Mouse (Mus musculus): ENCODE results near the gene Zpbp. TPM values are rescaled to one million over a fixed set of nuclear protein-coding genes. Genes with fewer than 3 reads are reported as not detected.

Zpbp gene
- not detected for polyA plus RNA-seq (2012; fragmentation: generic; extraction: Trizol)

DNA sequence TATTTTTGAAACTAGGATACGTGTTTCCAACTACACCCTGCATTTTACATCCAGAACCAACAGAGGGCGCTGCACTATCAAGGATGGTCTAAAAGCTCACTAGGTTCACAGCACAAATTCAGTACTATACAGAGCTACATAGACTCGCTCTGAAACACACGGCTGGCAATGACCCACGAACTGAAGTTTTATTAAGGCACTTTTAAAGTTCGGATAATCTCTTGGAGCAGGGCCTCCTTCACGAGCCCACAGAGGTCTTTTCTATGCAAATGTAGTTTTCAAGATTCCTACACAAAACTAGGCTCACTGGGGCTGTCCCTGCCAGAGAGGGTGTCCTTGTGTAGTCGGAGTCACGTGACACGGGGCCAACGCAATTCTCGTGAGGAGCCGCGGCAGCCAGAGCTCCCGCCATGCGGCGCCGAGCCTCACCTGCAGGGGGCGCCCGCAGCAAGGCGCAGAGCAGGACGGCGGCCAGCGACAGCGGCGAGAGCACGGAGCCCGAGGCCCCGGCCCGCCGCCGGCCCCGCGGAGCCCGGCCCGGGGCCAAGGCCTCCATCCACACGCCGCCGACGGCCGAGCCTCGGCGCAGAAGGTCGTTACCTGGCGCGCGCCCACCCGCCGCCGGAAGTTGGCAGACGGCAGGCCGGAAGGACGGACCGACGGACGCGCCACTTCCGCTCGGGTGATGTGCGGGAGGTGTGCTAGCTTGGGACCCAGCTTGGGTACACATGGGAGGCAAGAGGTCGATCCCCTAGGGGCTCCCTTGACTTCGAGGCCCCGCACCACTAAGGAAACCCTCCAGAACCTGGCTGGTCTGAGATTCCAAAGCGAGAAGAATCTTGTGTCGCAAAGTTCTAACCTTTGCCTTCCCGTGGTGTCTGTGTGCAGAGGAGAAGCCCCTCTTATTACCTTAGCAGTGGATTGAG lies at the start of gene Zpbp, which contains the start of gene Spata48:
Gene Zpbp (minus strand): TSS at position 774 of the 926 bp plus-strand sequence.
Gene Spata48 (plus strand): TSS at position 460 of the 926 bp plus-strand sequence.
- H3K4me3 ChIP-seq: no peak within 1 kb of the TSS
- no peak within 1 kb of the TSS for H3K4me2 ChIP-seq (ENCODE audit: low read depth)
- no peak within 1 kb of the TSS for H3ac ChIP-seq (ENCODE audit: control insufficient read depth, insufficient read length)
- H3K79me2 ChIP-seq (ENCODE audit: control insufficient read depth, insufficient read depth): no peaks in the 10 kb centered on the region
- no peaks in the 10 kb centered on the region for H3K36me3 ChIP-seq (ENCODE audit: control insufficient read depth, insufficient read depth)
- no peaks in the 10 kb centered on the region for H3K27me3 ChIP-seq (ENCODE audit: control insufficient read depth, insufficient read depth, insufficient read length)
- TF ChIP-seq TCF12 (IDR thresholded peaks at IDR 0.05; ENCODE audit: insufficient read depth, poor library complexity, severe bottlenecking) (no peak), REST (IDR thresholded peaks at IDR 0.05; ENCODE audit: insufficient read depth, insufficient read length) (no peak), MYOD1 (IDR thresholded peaks at IDR 0.05; ENCODE audit: control insufficient read depth in 1 of 3, insufficient read length in 2 of 3, low read depth in 2 of 3) (no peak), TCF3 (IDR thresholded peaks at IDR 0.05; ENCODE audit: insufficient read length, low read depth) (no peak), MAX (IDR thresholded peaks at IDR 0.05; ENCODE audit: low read depth) (no peak), POLR2A (IDR thresholded peaks at IDR 0.05; ENCODE audit: insufficient read length, low read depth) (no peak), USF1 (IDR thresholded peaks at IDR 0.05; ENCODE audit: low read depth) (no peak), CEBPB (IDR thresholded peaks at IDR 0.05; ENCODE audit: insufficient read depth, poor library complexity, severe bottlenecking) (no peak), POLR2AphosphoS2 (IDR thresholded peaks at IDR 0.05; ENCODE audit: insufficient read length, low read depth) (no peak), E2F4 (IDR thresholded peaks at IDR 0.05; ENCODE audit: insufficient read depth) (no peak), SRF (IDR thresholded peaks at IDR 0.05; ENCODE audit: control insufficient read depth, insufficient read length, low read depth) (no peak), MYOG (IDR thresholded peaks at IDR 0.05; ENCODE audit: control insufficient read depth in 1 of 3, insufficient read depth in 1 of 3, insufficient read length in 2 of 3, low read depth in 2 of 3) (no peak)

DNA sequence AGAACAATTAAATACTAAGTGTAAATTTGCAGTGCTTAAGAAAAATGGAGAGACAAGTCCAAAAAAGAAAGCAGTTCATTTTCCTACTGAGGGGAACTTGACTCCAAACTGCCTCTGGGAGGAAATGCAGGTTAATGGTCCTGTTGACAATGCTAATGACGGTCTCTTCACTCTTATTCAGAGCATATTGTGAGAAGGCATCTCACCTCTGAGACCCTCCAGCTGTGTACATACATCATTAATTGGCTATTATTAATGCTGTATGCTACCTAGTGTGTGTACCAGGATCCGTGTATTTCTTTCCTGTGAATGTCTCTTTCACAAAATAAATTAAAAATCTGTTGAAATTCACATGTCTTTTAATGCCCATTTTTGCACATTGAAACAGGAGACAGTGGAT lies 47.2 kb upstream of the Zpbp start:
- no peak overlapping the region for H3ac ChIP-seq (ENCODE audit: control insufficient read depth, insufficient read length)
- no peaks in the 10 kb centered on the region for H3K36me3 ChIP-seq (ENCODE audit: control insufficient read depth, insufficient read depth)
- no peaks in the 10 kb centered on the region for H3K79me2 ChIP-seq (ENCODE audit: control insufficient read depth, insufficient read depth)
- no peaks in the 10 kb centered on the region for H3K27me3 ChIP-seq (ENCODE audit: control insufficient read depth, insufficient read depth, insufficient read length)
- TF ChIP-seq MYOD1 (IDR thresholded peaks at IDR 0.05; ENCODE audit: control insufficient read depth in 1 of 3, insufficient read length in 2 of 3, low read depth in 2 of 3): no peak
- no peak for TF ChIP-seq POLR2AphosphoS2 (IDR thresholded peaks at IDR 0.05; ENCODE audit: insufficient read length, low read depth)
- no peak for TF ChIP-seq MYOG (IDR thresholded peaks at IDR 0.05; ENCODE audit: control insufficient read depth in 1 of 3, insufficient read depth in 1 of 3, insufficient read length in 2 of 3, low read depth in 2 of 3)
- no peak for TF ChIP-seq MAX (IDR thresholded peaks at IDR 0.05; ENCODE audit: low read depth)
- TF ChIP-seq CEBPB (IDR thresholded peaks at IDR 0.05; ENCODE audit: insufficient read depth, poor library complexity, severe bottlenecking): no peak
- no peak for TF ChIP-seq E2F4 (IDR thresholded peaks at IDR 0.05; ENCODE audit: insufficient read depth)
- TF ChIP-seq USF1 (IDR thresholded peaks at IDR 0.05; ENCODE audit: low read depth): no peak
- no peak for TF ChIP-seq POLR2A (IDR thresholded peaks at IDR 0.05; ENCODE audit: insufficient read length, low read depth)
- TF ChIP-seq TCF12 (IDR thresholded peaks at IDR 0.05; ENCODE audit: insufficient read depth, poor library complexity, severe bottlenecking): no peak
- no peak for TF ChIP-seq REST (IDR thresholded peaks at IDR 0.05; ENCODE audit: insufficient read depth, insufficient read length)
- TF ChIP-seq TCF3 (IDR thresholded peaks at IDR 0.05; ENCODE audit: insufficient read length, low read depth): no peak
- H3K4me3 ChIP-seq: no peak overlapping the region
- no peak overlapping the region for H3K4me2 ChIP-seq (ENCODE audit: low read depth)

DNA sequence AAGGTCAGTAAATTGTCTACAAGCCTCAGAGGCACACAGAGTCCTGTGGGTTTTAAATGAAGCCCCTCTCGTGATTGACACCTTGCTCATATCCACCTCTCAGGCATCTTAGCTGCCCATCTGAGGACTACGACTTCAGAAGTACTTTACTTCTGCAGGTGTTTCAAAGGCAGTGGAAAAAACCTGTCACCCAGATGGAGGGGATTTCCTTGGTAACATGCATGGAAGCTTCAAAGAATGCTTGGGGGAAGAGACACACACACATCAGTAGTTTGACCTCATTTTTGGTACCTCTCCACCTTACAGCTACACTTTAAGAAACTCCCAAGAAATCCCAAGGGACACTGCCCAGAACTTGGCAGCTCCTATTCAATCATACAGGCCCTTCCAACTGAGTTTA lies 44.0 kb upstream of the Zpbp start:
- Histone ChIP-seq H3K4me3 (no peak overlapping the region), H3K27me3 (ENCODE audit: control insufficient read depth, insufficient read depth, insufficient read length) (no peaks in the 10 kb centered on the region), H3ac (ENCODE audit: control insufficient read depth, insufficient read length) (no peak overlapping the region), H3K79me2 (ENCODE audit: control insufficient read depth, insufficient read depth) (no peaks in the 10 kb centered on the region), H3K36me3 (ENCODE audit: control insufficient read depth, insufficient read depth) (no peaks in the 10 kb centered on the region), H3K4me2 (ENCODE audit: low read depth) (no peak overlapping the region)
- no peak for TF ChIP-seq CEBPB (IDR thresholded peaks at IDR 0.05; ENCODE audit: insufficient read depth, poor library complexity, severe bottlenecking)
- no peak for TF ChIP-seq TCF12 (IDR thresholded peaks at IDR 0.05; ENCODE audit: insufficient read depth, poor library complexity, severe bottlenecking)
- TF ChIP-seq POLR2AphosphoS2 (IDR thresholded peaks at IDR 0.05; ENCODE audit: insufficient read length, low read depth): no peak
- TF ChIP-seq POLR2A (IDR thresholded peaks at IDR 0.05; ENCODE audit: insufficient read length, low read depth): no peak
- no peak for TF ChIP-seq MAX (IDR thresholded peaks at IDR 0.05; ENCODE audit: low read depth)
- TF ChIP-seq E2F4 (IDR thresholded peaks at IDR 0.05; ENCODE audit: insufficient read depth): no peak
- no peak for TF ChIP-seq TCF3 (IDR thresholded peaks at IDR 0.05; ENCODE audit: insufficient read length, low read depth)
- no peak for TF ChIP-seq USF1 (IDR thresholded peaks at IDR 0.05; ENCODE audit: low read depth)
- TF ChIP-seq MYOD1 (IDR thresholded peaks at IDR 0.05; ENCODE audit: control insufficient read depth in 1 of 3, insufficient read length in 2 of 3, low read depth in 2 of 3): no peak
- no peak for TF ChIP-seq REST (IDR thresholded peaks at IDR 0.05; ENCODE audit: insufficient read depth, insufficient read length)
- TF ChIP-seq SRF (IDR thresholded peaks at IDR 0.05; ENCODE audit: control insufficient read depth, insufficient read length, low read depth): no peak
- no peak for TF ChIP-seq MYOG (IDR thresholded peaks at IDR 0.05; ENCODE audit: control insufficient read depth in 1 of 3, insufficient read depth in 1 of 3, insufficient read length in 2 of 3, low read depth in 2 of 3)

DNA sequence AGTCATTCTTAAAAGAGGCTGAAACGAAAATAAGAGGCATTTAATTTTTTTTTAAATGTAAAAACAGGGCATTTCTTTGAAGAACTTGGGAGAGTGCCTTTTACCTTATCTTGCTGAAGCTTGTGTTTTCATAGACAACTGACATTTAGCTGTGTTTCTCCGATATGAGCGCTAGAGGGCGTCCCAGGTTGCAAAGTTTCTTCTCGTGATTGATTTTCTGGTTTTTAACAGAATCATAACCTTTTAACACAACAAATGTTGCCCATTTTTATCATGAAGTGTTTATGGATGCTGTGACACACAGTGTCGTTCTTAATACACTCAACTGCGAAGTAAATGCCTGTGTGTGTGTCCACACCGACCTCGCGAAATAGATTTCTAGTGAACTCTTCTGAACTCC lies 37.7 kb upstream of the Zpbp start:
- H3K36me3 ChIP-seq (ENCODE audit: control insufficient read depth, insufficient read depth): no peaks in the 10 kb centered on the region
- no peak overlapping the region for H3K4me2 ChIP-seq (ENCODE audit: low read depth)
- no peak overlapping the region for H3K4me3 ChIP-seq
- no peak for TF ChIP-seq REST (IDR thresholded peaks at IDR 0.05; ENCODE audit: insufficient read depth, insufficient read length)
- TF ChIP-seq MYOD1 (IDR thresholded peaks at IDR 0.05; ENCODE audit: control insufficient read depth in 1 of 3, insufficient read length in 2 of 3, low read depth in 2 of 3): no peak
- TF ChIP-seq MYOG (IDR thresholded peaks at IDR 0.05; ENCODE audit: control insufficient read depth in 1 of 3, insufficient read depth in 1 of 3, insufficient read length in 2 of 3, low read depth in 2 of 3): no peak
- no peak for TF ChIP-seq TCF3 (IDR thresholded peaks at IDR 0.05; ENCODE audit: insufficient read length, low read depth)
- no peak for TF ChIP-seq E2F4 (IDR thresholded peaks at IDR 0.05; ENCODE audit: insufficient read depth)
- no peak for TF ChIP-seq CEBPB (IDR thresholded peaks at IDR 0.05; ENCODE audit: insufficient read depth, poor library complexity, severe bottlenecking)
- no peak for TF ChIP-seq POLR2AphosphoS2 (IDR thresholded peaks at IDR 0.05; ENCODE audit: insufficient read length, low read depth)
- TF ChIP-seq TCF12 (IDR thresholded peaks at IDR 0.05; ENCODE audit: insufficient read depth, poor library complexity, severe bottlenecking): no peak
- no peak for TF ChIP-seq USF1 (IDR thresholded peaks at IDR 0.05; ENCODE audit: low read depth)
- TF ChIP-seq SRF (IDR thresholded peaks at IDR 0.05; ENCODE audit: control insufficient read depth, insufficient read length, low read depth): no peak
- no peak for TF ChIP-seq MAX (IDR thresholded peaks at IDR 0.05; ENCODE audit: low read depth)
- no peak overlapping the region for H3ac ChIP-seq (ENCODE audit: control insufficient read depth, insufficient read length)
- H3K79me2 ChIP-seq (ENCODE audit: control insufficient read depth, insufficient read depth): no peaks in the 10 kb centered on the region
- no peaks in the 10 kb centered on the region for H3K27me3 ChIP-seq (ENCODE audit: control insufficient read depth, insufficient read depth, insufficient read length)
